Mouse (Mus musculus) heart, embryonic 11.5 days (tissue): ENCODE data around the gene Slc24a1. TPM values are rescaled to one million over a fixed set of nuclear protein-coding genes. Genes with fewer than 3 reads are reported as not detected.

Experiments used
- ATAC-seq: fragments of 200-750 bp; cut with Nextera tagmentation; replicated peaks from 2 replicates; pipeline ENCODE4 v1.8.0; 2017; ENCODE audit warnings: moderate library complexity; ENCODE audit not compliant: insufficient number of reproducible peaks, low FRiP score, low TSS enrichment
- H3K27ac ChIP-seq: fragments of 300-500 bp; sonication (generic); 2 replicates; pipeline ENCODE4 v1.5.1; 2014; ENCODE audit warnings: mild to moderate bottlenecking, low read depth, low read length
- H3K27me3 ChIP-seq: fragments of 300-500 bp; sonication (generic); 2 replicates; pipeline ENCODE4 v1.6.1; 2014; ENCODE audit warnings: mild to moderate bottlenecking, low read length, mixed read lengths; ENCODE audit not compliant: control insufficient read depth, insufficient read depth
- H3K36me3 ChIP-seq: fragments of 300-500 bp; sonication (generic); 2 replicates; pipeline ENCODE4 v1.6.1; 2014; ENCODE audit warnings: mild to moderate bottlenecking, low read length, moderate library complexity, mixed read lengths; ENCODE audit not compliant: control insufficient read depth, insufficient read depth
- H3K4me1 ChIP-seq: fragments of 300-500 bp; sonication (generic); 2 replicates; pipeline ENCODE4 v1.6.1; 2014; ENCODE audit warnings: low read length; ENCODE audit not compliant: control insufficient read depth, insufficient read depth
- H3K4me2 ChIP-seq: fragments of 300-500 bp; sonication (generic); 2 replicates; pipeline ENCODE4 v1.6.1; 2014; ENCODE audit warnings: mild to moderate bottlenecking, moderate library complexity
- H3K4me3 ChIP-seq: fragments of 300-500 bp; sonication (generic); 2 replicates; pipeline ENCODE4 v1.5.1; 2014; ENCODE audit warnings: low read depth, low read length
- H3K9ac ChIP-seq: fragments of 300-500 bp; sonication (generic); 2 replicates; pipeline ENCODE4 v1.6.1; 2014; ENCODE audit warnings: mild to moderate bottlenecking, low read depth, low read length, moderate library complexity
- H3K9me3 ChIP-seq: fragments of 300-500 bp; sonication (generic); replicated peaks from 2 replicates; pipeline ENCODE4 v1.6.1; 2016; ENCODE audit warnings: low read length; ENCODE audit not compliant: control insufficient read depth
- WGBS: fragments of 180-500 bp; shearing (Covaris S2); extraction: QIAGEN DNeasy Blood & Tissue Kit; methylation state at CpG from one replicate; pipeline ENCODE4 v1.1.7; 2014; ENCODE audit not compliant: insufficient replicate concordance; 5-methylcytosine and 5-hydroxymethylcytosine counted together
- polyA plus RNA-seq: library from polyadenylated mRNA; unstranded; fragments of >200 nt; fragmentation: Nextera tagmentation; extraction: Ambion mirVana; gene quantifications from 2 replicates; pipeline ENCODE4 v1.2.1, GENCODE M21; 2014

The Slc24a1 gene
- polyA plus RNA-seq, 1 experiment from 2014 or later: 0.03 TPM

- WGBS: 83% methylated on average over 4 of the region's 4 CpGs
Measured at GRCm38 (mm10) chr9:64913406-64913805, 38.0 kb downstream of the Slc24a1 start.

GRCm38 (mm10) chr9:64907441-64907840, 44.0 kb downstream of the Slc24a1 start:
- no peaks in the 10 kb centered on the region for H3K9me3 ChIP-seq
- H3K27me3 ChIP-seq: no peaks in the 10 kb centered on the region
- H3K4me3 ChIP-seq: no peak overlapping the region
- H3K9ac ChIP-seq: no peak overlapping the region
- ATAC-seq: no peak
- WGBS: 76% methylated on average over 3 of the region's 3 CpGs
- no peak overlapping the region for H3K4me2 ChIP-seq
- H3K4me1 ChIP-seq: no peaks in the 10 kb centered on the region
- no peak overlapping the region for H3K27ac ChIP-seq
- H3K36me3 ChIP-seq: no peaks in the 10 kb centered on the region; the same call in 1 of the 2 replicates

More at GRCm38 (mm10) chr9:64913406-64913805, 38.0 kb downstream of the Slc24a1 start:
- no peak overlapping the region for H3K4me3 ChIP-seq
- no peak overlapping the region for H3K27ac ChIP-seq
- no peaks in the 10 kb centered on the region for H3K9me3 ChIP-seq
- H3K36me3 ChIP-seq: peaks cover 4% of the 10 kb centered on the region; the same call in 1 of the 2 replicates
- no peak for ATAC-seq
- H3K27me3 ChIP-seq: no peaks in the 10 kb centered on the region
- H3K4me1 ChIP-seq: no peaks in the 10 kb centered on the region
- no peak overlapping the region for H3K4me2 ChIP-seq
- no peak overlapping the region for H3K9ac ChIP-seq

DNA sequence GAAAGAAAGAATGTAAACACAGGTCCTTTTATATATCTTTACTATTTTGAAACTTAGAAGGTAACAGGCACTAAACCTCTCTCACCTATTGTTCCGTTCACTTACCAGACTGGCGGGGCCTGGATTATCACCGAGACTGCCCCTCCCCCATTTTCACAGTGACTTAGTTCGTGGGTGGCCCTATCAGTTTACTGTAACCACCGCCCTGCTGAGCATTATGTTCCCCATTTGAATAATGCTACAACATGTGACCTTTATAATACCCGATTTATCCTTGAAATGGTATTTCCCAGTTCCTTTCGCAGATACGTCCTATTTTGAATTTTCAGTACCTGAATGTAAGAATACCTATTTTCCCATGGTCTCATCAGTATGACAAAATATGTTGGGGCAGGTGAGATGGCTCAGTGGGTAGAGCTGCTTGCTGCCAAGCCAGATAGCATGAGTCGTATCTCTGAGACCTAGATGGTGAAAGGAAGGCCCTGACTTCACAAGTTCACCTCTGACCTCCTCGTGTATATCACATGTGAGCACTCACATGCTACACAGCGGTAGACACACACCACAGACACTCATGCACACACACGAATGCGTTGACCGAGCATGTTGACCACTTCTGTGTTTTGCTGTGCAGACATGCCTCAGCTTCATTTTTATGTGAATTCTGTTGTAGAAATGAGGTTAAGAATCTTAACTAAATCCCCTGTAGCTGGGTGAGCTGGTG, 46.3 kb downstream of the Slc24a1 start:
- no peaks in the 10 kb centered on the region for H3K4me1 ChIP-seq
- H3K27me3 ChIP-seq: no peaks in the 10 kb centered on the region
- no peak overlapping the region for H3K27ac ChIP-seq
- no peaks in the 10 kb centered on the region; the same call in 1 of the 2 replicates for H3K36me3 ChIP-seq
- no peak overlapping the region for H3K4me3 ChIP-seq
- H3K9ac ChIP-seq: no peak overlapping the region
- H3K4me2 ChIP-seq: no peak overlapping the region
- no peaks in the 10 kb centered on the region for H3K9me3 ChIP-seq
- ATAC-seq: no peak
- 82% methylated on average over 14 of the region's 14 CpGs for WGBS

- Histone ChIP-seq H3K4me2 (no peak overlapping the region), H3K4me3 (no peak overlapping the region), H3K9ac (no peak overlapping the region), H3K4me1 (no peaks in the 10 kb centered on the region), H3K27ac (no peak overlapping the region), H3K36me3 (no peaks in the 10 kb centered on the region; the same call in 1 of the 2 replicates), H3K27me3 (no peaks in the 10 kb centered on the region), H3K9me3 (no peaks in the 10 kb centered on the region)
- ATAC-seq: no peak
- 64% methylated on average over 3 of the region's 3 CpGs for WGBS
Measured at GRCm38 (mm10) chr9:64903386-64903785, 48.0 kb downstream of the Slc24a1 start.

DNA sequence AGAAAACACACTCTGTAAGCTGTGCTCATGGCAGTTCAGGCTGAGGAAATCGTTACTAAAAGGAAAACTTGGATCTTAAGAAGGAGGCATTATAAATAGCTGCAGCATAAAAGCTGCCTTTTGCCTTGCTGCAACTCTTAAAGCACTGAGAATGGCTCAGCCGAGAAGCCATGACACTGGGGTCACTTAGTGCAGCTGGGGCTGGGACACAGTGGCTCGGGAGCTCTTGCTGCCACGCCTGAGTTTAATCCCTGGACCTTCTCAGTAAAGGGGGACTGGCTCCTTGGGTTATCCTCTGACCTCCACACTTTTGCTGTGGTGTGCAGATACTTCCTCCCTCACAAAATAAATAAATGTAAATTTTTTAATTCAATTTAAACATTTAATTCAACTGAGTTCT, 48.5 kb downstream of the Slc24a1 start:
- Histone ChIP-seq H3K4me1 (no peaks in the 10 kb centered on the region), H3K9ac (no peak overlapping the region), H3K4me3 (no peak overlapping the region), H3K27ac (no peak overlapping the region), H3K4me2 (no peak overlapping the region), H3K27me3 (no peaks in the 10 kb centered on the region), H3K9me3 (no peaks in the 10 kb centered on the region), H3K36me3 (peaks cover under 1% of the 10 kb centered on the region)
- no peak for ATAC-seq
- 37% methylated on average over 4 of the region's 4 CpGs for WGBS

DNA sequence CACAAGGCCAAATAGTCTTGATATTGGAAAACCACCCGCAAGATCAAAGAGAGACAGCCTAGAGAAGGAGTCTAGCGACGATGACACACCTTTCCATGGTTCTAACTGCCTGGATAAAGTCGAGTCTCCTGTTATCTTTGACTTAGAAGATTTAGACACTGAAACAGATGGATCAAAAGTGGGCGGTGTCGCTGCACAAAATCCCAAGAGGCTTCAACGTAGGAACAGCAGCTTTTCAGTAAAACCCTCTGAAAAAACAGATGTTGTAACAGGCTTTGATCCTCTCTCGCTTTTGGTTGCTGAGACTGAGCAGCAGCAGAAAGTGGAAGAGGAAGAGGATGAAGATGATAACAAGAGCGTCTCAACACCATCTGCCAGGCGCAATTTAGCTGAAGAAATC, 54.8 kb downstream of the Slc24a1 start:
- H3K4me2 ChIP-seq: no peak overlapping the region
- 84% methylated on average over 10 of the region's 10 CpGs for WGBS
- no peak for ATAC-seq

GRCm38 (mm10) chr9:64886008-64886407, 65.4 kb downstream of the Slc24a1 start:
- H3K4me2 ChIP-seq: no peak overlapping the region

More for the DNA sequence above, 54.8 kb downstream of the Slc24a1 start:
- Histone ChIP-seq H3K9ac (no peak overlapping the region), H3K27ac (no peak overlapping the region), H3K4me1 (no peaks in the 10 kb centered on the region), H3K36me3 (peaks cover 9% of the 10 kb centered on the region; the same call in 1 of the 2 replicates), H3K9me3 (no peaks in the 10 kb centered on the region), H3K4me3 (no peak overlapping the region), H3K27me3 (no peaks in the 10 kb centered on the region)

More at GRCm38 (mm10) chr9:64886008-64886407, 65.4 kb downstream of the Slc24a1 start:
- Histone ChIP-seq H3K27me3 (no peaks in the 10 kb centered on the region), H3K9ac (no peak overlapping the region), H3K9me3 (no peaks in the 10 kb centered on the region), H3K27ac (no peak overlapping the region), H3K36me3 (no peaks in the 10 kb centered on the region), H3K4me1 (no peaks in the 10 kb centered on the region), H3K4me3 (no peak overlapping the region)
- ATAC-seq: no peak
- 82% methylated on average over 5 of the region's 5 CpGs for WGBS
